Mouse (Mus musculus): ENCODE measurements around the gene Wfdc9.

GRCm38 (mm10) chr2:164705991-164706390 is 49.6 kb upstream of the Wfdc9 start:
- no peak for TF ChIP-seq CHD2 (IDR thresholded peaks at IDR 0.05; ENCODE audit: low read depth, low read length)
- TF ChIP-seq HCFC1 (IDR thresholded peaks at IDR 0.05; ENCODE audit: borderline replicate concordance, insufficient read depth, low read length), result no peak
- no peak for TF ChIP-seq MAFK (IDR thresholded peaks at IDR 0.05; ENCODE audit: insufficient read depth, low read depth, low read length)
- TF ChIP-seq ZNF384 (IDR thresholded peaks at IDR 0.05; ENCODE audit: low read depth, low read length), result no peak

Measured in ES-E14 (cell line).